8 mouse cellular contexts compared by ENCODE assay signal in the genomic region with DNA sequence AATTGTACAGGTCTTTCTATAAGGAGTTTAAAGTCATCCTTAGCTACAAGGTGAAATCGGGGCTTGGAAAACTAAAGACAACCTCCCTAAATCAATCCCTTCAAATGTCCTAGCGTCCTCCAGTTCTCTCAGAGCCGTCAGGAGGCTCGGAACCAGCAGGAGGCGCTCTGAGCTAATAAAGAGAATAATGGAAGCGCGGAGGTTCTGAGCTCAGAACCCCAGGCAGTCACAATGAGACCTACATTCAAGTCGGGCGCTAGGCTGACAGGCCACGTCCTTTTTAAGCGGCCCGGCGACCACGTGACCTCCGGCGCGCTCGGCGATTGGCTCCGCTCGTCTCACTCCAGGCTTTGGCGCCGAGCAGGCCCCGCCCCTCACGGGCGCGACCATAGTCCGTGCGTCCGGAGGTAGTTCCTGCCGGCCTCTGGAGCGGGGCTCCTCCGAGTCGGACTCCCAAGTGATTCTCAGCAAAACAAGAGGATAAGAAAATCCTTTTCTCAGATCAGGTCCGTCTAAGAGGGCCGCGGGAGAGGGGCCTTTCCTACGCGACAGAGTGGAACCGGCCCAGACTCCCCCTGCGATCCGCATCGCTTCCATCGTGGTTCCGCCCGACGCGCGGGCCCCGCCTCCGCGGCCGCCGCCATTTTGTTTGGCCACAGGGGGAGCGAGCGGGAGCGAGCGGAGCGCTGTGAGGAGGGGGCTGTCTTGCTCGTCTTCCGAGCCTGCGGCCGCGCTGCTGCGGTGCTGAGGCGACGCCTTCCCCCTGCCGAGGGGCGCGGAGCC. TPM values are rescaled to one million over a fixed set of nuclear protein-coding genes. Genes with fewer than 3 reads are reported as not detected.
DNase-seq lines count a peak whose midpoint lies in the region; ATAC-seq lines count a peak whose summit lies in the region.

A gene (plus strand): TSS at position 642 of the 783 bp plus-strand sequence.

- under 1% methylated on average over 68 of the region's 70 CpGs for WGBS in hindbrain, embryonic 16.5 days
- WGBS in macrophage (ENCODE audit: missing documents), result under 1% methylated on average over 70 of the region's 70 CpGs

- no peaks in the 10 kb centered on the region for H3K9me3 ChIP-seq in hindbrain, embryonic 16.5 days (ENCODE audit: control insufficient read depth, low read length)

- peak within 1 kb of the TSS; percentile 95 for H3K27ac ChIP-seq in hindbrain, embryonic 16.5 days (ENCODE audit: low read depth, low read length)
- H3K27ac ChIP-seq in macrophage, result peak within 1 kb of the TSS; percentile 76

- 0 out of 2 replicates have a peak, but pooled peaks cover 2% of the 10 kb centered on the region for H3K36me3 ChIP-seq in hindbrain, embryonic 16.5 days (ENCODE audit: control insufficient read depth, insufficient read depth, low read length)
- H3K36me3 ChIP-seq in macrophage (ENCODE audit: inconsistent target), result no peaks in the 10 kb centered on the region

- H3K4me1 ChIP-seq in hindbrain, embryonic 16.5 days (ENCODE audit: control insufficient read depth, insufficient read depth, low read depth, low read length), result peaks cover 13% of the 10 kb centered on the region

- H3K79me2 ChIP-seq in macrophage (ENCODE audit: inconsistent target), result peaks cover 43% of the 10 kb centered on the region

- peak; percentile 95 for DNase-seq in WW6 (ENCODE audit: low read depth, low spot score)
- DNase-seq in cerebellum, postnatal 4 days (ENCODE audit: low spot score in 2 of 2), result peak; percentile 99 to 100
- DNase-seq in gastrocnemius, adult 18-20 months (ENCODE audit: low spot score), result peak; percentile 99
- DNase-seq in left cerebral cortex, adult 18-20 months (ENCODE audit: low spot score in 2 of 2), result peak; percentile 99
- peak; percentile 98 for DNase-seq in right cerebral cortex, adult 18-20 months
- DNase-seq in urinary bladder, postnatal 10 days (ENCODE audit: low spot score), result peak; percentile 95

- H3K4me3 ChIP-seq in hindbrain, embryonic 16.5 days (ENCODE audit: low read length), result peak within 1 kb of the TSS; percentile 71
- peak within 1 kb of the TSS; percentile 51 for H3K4me3 ChIP-seq in macrophage (ENCODE audit: inconsistent target)

- ATAC-seq in hindbrain, embryonic 16.5 days, result peak; percentile 97

- H3K27me3 ChIP-seq in hindbrain, embryonic 16.5 days (replicated peaks; ENCODE audit: control insufficient read depth, insufficient read depth, low read length), result no peaks in the 10 kb centered on the region

- peak within 1 kb of the TSS; percentile 60 for H3K4me2 ChIP-seq in hindbrain, embryonic 16.5 days (ENCODE audit: low read length)

- peak within 1 kb of the TSS; percentile 88 for H3K9ac ChIP-seq in hindbrain, embryonic 16.5 days (ENCODE audit: low read depth, low read length)

RNA-seq across cellular contexts. Expression of the gene that starts here (rescaled TPM):
- 10 to 100 TPM; 15.5 to 15.8 TPM for total RNA-seq in gastrocnemius, adult 18-20 months (2021)
- 49.9 and 50.0 TPM in 2 replicates for polyA plus RNA-seq in hindbrain, embryonic 16.5 days (2015; fragmentation: Nextera tagmentation; extraction: Ambion mirVana)
- 10 to 100 TPM; 37.2 to 38.2 TPM for total RNA-seq in left cerebral cortex, adult 18-20 months (2021)
- 10 to 100 TPM; 10.9 to 74.7 (median 30.3) TPM for total RNA-seq in macrophage (2018; cell fraction: chromatin; rRNA removed)
- 10 to 100 TPM in 24 of 26 experiments, 1 to 10 TPM in 2; 8.4 to 22.2 (median 15.4) TPM for total RNA-seq in macrophage (2018; cell fraction: cytosol; rRNA removed)
- 10 to 100 TPM; 10.5 to 48.2 (median 18.1) TPM for total RNA-seq in macrophage (2018; cell fraction: nucleus; rRNA removed)
- polyA plus RNA-seq in macrophage (2018), result 16.4 to 35.2 TPM (median 24.2 TPM) in 3 replicates

Comparison
In these comparisons a context has a peak if more than half of its experiments do, and no peak if none do; other contexts are left out.
1. Peak in every context shown above with its lines: DNase-seq, ATAC-seq, H3K4me3 ChIP-seq and H3K27ac ChIP-seq.